Mouse (Mus musculus): Measurements from ENCODE around the gene Meis2.

Gene Meis2

GRCm38 (mm10) chr2:115939849-115940248, 125.8 kb downstream of the Meis2 start:
- DNase-seq (ENCODE audit: low spot score), result no peak

- no peak for DNase-seq (ENCODE audit: low spot score)
Measured at GRCm38 (mm10) chr2:115938926-115939563, 126.6 kb downstream of the Meis2 start.

DNA sequence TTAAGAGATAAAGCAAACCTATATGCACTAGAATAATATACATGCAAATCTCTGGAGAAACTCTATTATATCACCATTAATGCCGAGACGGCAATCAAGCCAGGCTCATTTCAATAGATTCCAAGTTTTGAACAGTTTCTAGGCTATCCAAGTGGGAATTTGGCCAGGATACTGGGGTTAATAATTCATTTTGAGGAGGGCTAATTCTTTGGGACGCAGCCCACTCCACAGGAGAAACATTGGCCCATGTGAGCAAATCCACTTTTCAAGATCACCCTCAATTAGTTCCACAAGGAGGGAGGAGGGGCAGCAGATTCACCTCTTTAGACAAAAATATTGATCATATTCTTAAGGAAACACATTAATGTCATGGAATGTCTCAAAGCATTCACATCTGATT, 127.3 kb downstream of the Meis2 start:
- no peak for DNase-seq (ENCODE audit: low spot score)

DNA sequence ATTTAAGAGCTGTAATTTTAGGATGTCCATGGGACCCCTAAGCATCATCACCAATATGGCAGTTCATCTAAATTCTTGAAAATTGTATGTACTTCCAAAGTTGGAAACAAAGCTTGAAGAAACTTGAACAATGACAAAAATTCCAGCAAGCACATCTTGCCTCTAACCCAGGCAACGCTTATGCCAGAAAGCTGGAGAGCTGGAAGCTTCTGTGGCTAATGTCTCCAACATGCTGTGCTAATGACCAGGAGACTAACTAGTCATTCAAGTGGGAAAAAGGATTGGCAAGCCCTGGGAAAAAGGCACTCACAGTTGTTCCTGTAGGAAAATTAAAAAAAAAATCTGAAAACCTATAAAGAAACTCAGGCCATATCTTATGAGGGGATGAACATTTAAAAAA, 127.7 kb downstream of the Meis2 start:
- no peak for DNase-seq (ENCODE audit: low spot score)

DNA sequence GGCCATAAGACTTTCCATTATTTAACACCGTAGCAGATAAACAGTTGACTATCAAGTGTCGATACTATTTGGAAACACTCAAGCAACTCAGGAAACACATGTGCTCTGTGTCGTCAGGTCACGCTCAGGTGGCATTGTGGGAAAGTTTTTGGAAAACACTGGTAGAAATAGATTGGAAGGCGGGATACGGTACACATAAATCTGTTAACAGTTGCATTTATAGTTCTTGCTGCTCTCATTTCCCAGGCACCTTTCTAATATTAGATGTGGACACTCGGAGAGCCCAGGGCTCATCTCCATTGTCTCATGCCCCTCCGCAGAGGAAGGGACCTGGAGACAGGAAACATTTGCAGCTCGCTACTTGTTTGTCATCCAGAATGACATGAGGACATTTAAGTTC, 128.9 kb downstream of the Meis2 start:
- no peak for DNase-seq (ENCODE audit: low spot score)

GRCm38 (mm10) chr2:115934299-115934698, 131.3 kb downstream of the Meis2 start:
- DNase-seq (ENCODE audit: low spot score), result no peak

- DNase-seq (ENCODE audit: low spot score), result no peak
Measured at GRCm38 (mm10) chr2:115933259-115933658, 132.4 kb downstream of the Meis2 start.

- no peak for DNase-seq (ENCODE audit: low spot score)
Measured at GRCm38 (mm10) chr2:115925744-115926143, 139.9 kb downstream of the Meis2 start.

DNA sequence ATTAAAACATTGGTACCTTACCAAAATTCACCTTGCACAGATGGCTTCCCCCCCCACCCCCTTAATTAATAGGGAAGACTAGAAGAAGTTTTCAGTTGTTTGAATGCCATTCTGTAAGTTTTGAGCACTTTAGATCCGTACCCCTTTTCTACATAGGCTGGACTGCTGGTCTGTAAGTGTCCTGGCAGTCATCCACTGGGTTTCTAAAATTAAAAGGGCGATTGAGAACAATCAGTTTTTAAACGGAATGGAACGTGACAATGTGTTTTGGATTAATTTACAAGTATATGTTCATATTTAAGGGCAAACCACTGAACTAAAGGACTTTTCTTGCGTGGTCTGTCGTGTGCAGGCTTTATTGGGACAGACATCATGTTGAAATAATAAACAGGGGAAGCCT, 141.2 kb downstream of the Meis2 start:
- no peak for DNase-seq (ENCODE audit: low spot score)

- peak; percentile 22 for DNase-seq (ENCODE audit: low spot score)
Measured at GRCm38 (mm10) chr2:115923247-115923646, 142.4 kb downstream of the Meis2 start.

GRCm38 (mm10) chr2:115921687-115922086, 144.0 kb downstream of the Meis2 start:
- DNase-seq (ENCODE audit: low spot score), result no peak

DNA sequence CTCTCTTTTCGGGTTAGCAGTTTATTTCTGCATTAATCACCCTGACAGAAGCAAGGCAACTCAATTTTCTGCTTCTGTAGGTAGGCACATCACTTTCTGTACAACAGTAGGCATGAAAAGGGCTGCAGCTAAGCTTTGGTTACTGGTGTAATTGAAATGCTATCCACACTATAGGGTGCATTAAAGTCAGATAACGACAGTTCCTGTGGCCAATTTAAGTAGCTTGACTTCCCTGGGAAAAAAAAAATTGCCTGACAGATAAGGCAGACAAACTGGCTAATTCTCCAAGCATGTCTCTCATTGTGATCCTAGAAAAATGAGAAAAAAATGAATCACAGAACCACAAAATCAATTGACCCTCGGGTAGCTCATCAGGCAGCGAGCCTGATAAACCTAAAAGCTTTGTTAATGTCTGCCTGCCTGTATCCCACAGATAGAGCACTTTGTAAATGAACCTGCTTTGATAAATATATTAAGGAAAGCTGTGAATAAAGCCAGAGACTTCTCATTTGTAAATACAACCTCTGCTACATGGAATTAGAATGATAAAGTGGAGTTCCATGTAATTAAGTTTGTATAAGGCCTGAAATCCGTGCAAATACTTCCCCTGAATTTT, 145.2 kb downstream of the Meis2 start:
- no peak for DNase-seq (ENCODE audit: low spot score)

DNA sequence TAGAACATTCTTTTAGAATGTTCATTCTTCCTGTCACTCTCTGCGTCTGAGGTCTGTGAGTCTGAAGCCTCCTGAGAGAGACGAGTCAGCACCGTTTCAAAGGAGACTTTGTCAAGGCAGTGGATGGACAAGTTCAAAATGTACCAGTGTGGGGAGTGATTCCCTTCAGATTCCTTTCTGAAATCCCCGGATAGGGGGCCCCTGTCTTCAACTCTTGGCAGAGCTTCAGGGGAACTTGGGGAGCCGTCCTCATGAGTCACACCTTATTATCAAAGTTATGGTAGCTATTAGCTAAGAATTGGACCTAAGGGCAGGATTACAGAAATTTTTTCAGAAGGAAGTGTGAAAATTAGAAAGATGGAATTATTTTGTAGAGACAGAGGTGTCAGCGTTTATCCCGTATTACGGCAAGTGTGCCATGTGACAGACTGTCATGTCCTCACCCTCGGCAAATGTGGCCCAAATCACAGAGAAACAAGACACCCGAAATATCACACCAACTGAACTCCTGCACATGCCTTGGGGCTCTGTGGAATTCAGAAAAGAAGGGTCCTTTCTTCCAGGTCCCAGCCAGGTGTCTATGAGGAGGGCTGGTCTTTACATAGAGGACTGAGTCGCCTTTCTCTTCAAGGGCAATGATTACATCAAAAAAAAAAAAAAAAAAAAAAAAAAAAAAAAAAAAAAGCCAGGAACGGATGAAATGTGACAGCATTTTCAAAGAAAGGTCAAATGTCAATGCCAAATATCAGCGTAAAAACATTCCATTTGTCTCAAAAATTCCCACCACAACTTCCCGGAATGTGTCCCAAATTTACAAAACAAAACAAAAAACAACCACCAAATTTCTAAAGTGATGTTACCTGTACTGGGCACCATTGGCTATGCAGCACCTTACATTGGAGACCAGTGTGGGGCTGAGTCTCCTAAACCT, 146.2 kb downstream of the Meis2 start:
- DNase-seq (ENCODE audit: low spot score), result no peak

GRCm38 (mm10) chr2:115918561-115918960, 147.1 kb downstream of the Meis2 start:
- DNase-seq (ENCODE audit: low spot score), result no peak

GRCm38 (mm10) chr2:115914539-115914938, 151.1 kb downstream of the Meis2 start:
- DNase-seq (ENCODE audit: low spot score), result no peak

- no peak for DNase-seq (ENCODE audit: low spot score)
Measured at GRCm38 (mm10) chr2:115912948-115913529, 152.6 kb downstream of the Meis2 start.

DNA sequence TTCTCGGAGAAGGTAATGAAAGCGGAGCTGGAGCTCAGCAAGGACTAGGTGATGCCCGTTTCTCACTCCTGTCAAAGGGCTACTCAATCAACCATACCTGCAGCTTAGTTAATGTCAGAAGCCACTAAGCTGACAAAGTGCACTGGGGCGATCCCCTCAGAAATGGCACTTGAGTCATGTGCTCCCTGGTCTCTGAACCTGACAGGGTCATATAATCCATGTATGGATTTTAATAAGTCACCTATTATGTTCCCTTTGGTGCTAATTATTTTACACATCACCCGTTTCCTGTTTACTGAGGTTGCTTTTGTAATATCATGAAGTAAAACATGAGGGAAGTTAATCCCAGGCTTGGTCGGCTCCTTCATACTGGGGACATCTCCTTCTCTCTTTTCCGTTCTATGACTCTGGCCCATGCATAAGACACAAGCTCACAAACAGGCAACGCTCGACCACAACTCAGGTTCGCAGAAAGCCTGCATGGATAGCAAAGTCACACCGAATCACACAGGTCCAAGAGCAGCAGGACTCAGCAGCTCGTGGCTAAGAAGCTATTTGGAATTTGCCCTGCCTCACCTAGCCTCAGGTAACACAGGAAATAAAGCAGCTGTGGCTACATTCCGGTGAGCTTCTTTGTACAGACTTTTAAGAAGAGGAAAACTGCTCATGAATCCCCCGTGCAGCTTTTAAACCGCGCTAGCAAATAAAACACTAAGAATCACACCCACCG, 153.6 kb downstream of the Meis2 start:
- DNase-seq (ENCODE audit: low spot score), result no peak

DNA sequence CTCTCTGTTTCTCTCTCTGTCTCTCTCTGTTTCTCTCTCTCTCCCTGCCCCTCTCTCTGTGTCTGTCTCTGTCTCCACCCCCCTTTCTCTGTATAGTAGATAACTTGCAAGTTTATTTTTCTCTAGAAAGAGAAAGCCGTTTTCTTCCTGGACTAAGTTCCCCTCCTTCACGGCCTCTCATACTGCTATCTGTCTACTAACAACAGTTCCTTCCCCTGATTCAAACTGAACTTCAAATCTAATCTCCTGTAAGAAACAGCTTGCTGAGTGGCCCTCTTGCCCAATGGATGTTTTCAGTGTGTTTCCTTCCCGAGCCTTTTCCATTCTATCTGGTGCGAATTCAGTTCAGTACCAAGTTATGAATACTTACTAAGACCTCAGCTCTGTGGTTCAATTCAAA, 155.4 kb downstream of the Meis2 start:
- no peak for DNase-seq (ENCODE audit: low spot score)

GRCm38 (mm10) chr2:115901007-115901406, 164.6 kb downstream of the Meis2 start:
- DNase-seq (ENCODE audit: low spot score), result no peak

GRCm38 (mm10) chr2:115897559-115897958, 168.1 kb downstream of the Meis2 start:
- no peak for DNase-seq (ENCODE audit: low spot score)

- DNase-seq (ENCODE audit: low spot score), result no peak
Measured at GRCm38 (mm10) chr2:115897001-115897400, 168.6 kb downstream of the Meis2 start.

GRCm38 (mm10) chr2:115895717-115896116, 169.9 kb downstream of the Meis2 start:
- no peak for DNase-seq (ENCODE audit: low spot score)
